Mouse (Mus musculus) lung, postnatal 0 days (tissue): ENCODE measurements around the gene Csrp1. TPM values are rescaled to one million over a fixed set of nuclear protein-coding genes. Genes with fewer than 3 reads are reported as not detected.

Experiments
- ATAC-seq: fragments of 200-750 bp; cut with Nextera tagmentation; 2 replicates; pipeline ENCODE4 v1.8.0; 2017; ENCODE audit warnings: moderate library complexity
- DNase-seq: peaks from one replicate; pipeline ENCODE4 v3.0.0-alpha.2; 2016; ENCODE audit warnings: low spot score
- H3K27ac ChIP-seq: fragments of 300-500 bp; sonication (generic); 2 replicates; pipeline ENCODE4 v1.5.1; 2014; ENCODE audit warnings: antibody characterized with exemption, mild to moderate bottlenecking, low read length, mixed read lengths
- H3K27me3 ChIP-seq: fragments of 300-500 bp; sonication (generic); replicated peaks from 2 replicates; pipeline ENCODE4 v1.6.1; 2014; ENCODE audit warnings: low read length, mixed read lengths; ENCODE audit not compliant: insufficient read depth
- H3K36me3 ChIP-seq: fragments of 300-500 bp; sonication (generic); 2 replicates; pipeline ENCODE4 v1.6.1; 2014; ENCODE audit warnings: low read length, mixed read lengths; ENCODE audit not compliant: insufficient read depth
- H3K4me1 ChIP-seq: fragments of 300-500 bp; sonication (generic); 2 replicates; pipeline ENCODE4 v1.6.1; 2014; ENCODE audit warnings: antibody characterized with exemption, low read depth, low read length, mixed read lengths; ENCODE audit not compliant: insufficient read depth
- H3K4me2 ChIP-seq: fragments of 300-500 bp; sonication (generic); replicated peaks from 2 replicates; pipeline ENCODE4 v1.6.1; 2014; ENCODE audit warnings: low read depth, mild to moderate bottlenecking, low read length, moderate library complexity, mixed read lengths
- H3K4me3 ChIP-seq: fragments of 300-500 bp; sonication (generic); 2 replicates; pipeline ENCODE4 v1.5.1; 2014; ENCODE audit warnings: low read depth, low read length
- H3K9ac ChIP-seq: fragments of 300-500 bp; sonication (generic); replicated peaks from 2 replicates; pipeline ENCODE4 v1.6.1; 2014; ENCODE audit warnings: low read depth, mild to moderate bottlenecking
- H3K9me3 ChIP-seq: fragments of 300-500 bp; sonication (generic); 2 replicates; pipeline ENCODE4 v1.6.1; 2016; ENCODE audit warnings: low read length, mixed read lengths
- CTCF ChIP-seq: IDR thresholded peaks from 2 replicates; pipeline ENCODE4 v1.5.1; 2016; ENCODE audit warnings: antibody characterized with exemption, mild to moderate bottlenecking
- EP300 ChIP-seq: IDR thresholded peaks from 2 replicates; pipeline ENCODE4 v1.6.1; 2016; ENCODE audit warnings: antibody characterized with exemption, mild to moderate bottlenecking, control low read depth
- WGBS: fragments of 180-500 bp; shearing (Covaris S2); extraction: QIAGEN DNeasy Blood & Tissue Kit; methylation state at CpG from one replicate; pipeline ENCODE4 v1.1.7; 2014; 5-methylcytosine and 5-hydroxymethylcytosine counted together
- polyA plus RNA-seq: library from polyadenylated mRNA; unstranded; fragments of >200 nt; fragmentation: Nextera tagmentation; extraction: Ambion mirVana; gene quantifications from 2 replicates; pipeline ENCODE4 v1.2.1, GENCODE M21; 2015

Csrp1 gene
- polyA plus RNA-seq, 1 experiment from 2014 or later: 545 TPM

GRCm38 (mm10) chr1:135778780-135779535, 59.1 kb downstream of the Csrp1 start, which contains the start of gene Tnni1:
TSS of gene Tnni1 (plus strand) at chr1:135779434.
- Histone ChIP-seq H3K4me1 (peaks cover 5% of the 10 kb centered on the region; the same call in 1 of the 2 replicates), H3K9ac (no peak within 1 kb of the TSS), H3K36me3 (no peaks in the 10 kb centered on the region), H3K9me3 (no peaks in the 10 kb centered on the region), H3K27me3 (no peaks in the 10 kb centered on the region), H3K4me3 (no peak within 1 kb of the TSS), H3K4me2 (no peak within 1 kb of the TSS), H3K27ac (no peak within 1 kb of the TSS)
- 0 out of 2 replicates have a peak, but pooled peaks have one; percentile 24 for TF ChIP-seq EP300
- no peak for TF ChIP-seq CTCF
- peak; percentile 46 for ATAC-seq
- WGBS: 12% methylated on average over 21 of the region's 22 CpGs
- DNase-seq: peak; percentile 57

GRCm38 (mm10) chr1:135780649-135781048, 60.8 kb downstream of the Csrp1 start:
- 44% methylated on average over 4 of the region's 4 CpGs for WGBS
- no peak overlapping the region for H3K9ac ChIP-seq
- H3K4me2 ChIP-seq: no peak overlapping the region
- H3K9me3 ChIP-seq: no peaks in the 10 kb centered on the region
- no peaks in the 10 kb centered on the region for H3K36me3 ChIP-seq
- TF ChIP-seq EP300: no peak
- TF ChIP-seq CTCF: no peak
- no peaks in the 10 kb centered on the region for H3K27me3 ChIP-seq
- peaks cover 5% of the 10 kb centered on the region; the same call in 1 of the 2 replicates for H3K4me1 ChIP-seq
- H3K4me3 ChIP-seq: no peak overlapping the region
- ATAC-seq (no peak), DNase-seq (no peak)
- H3K27ac ChIP-seq: no peak overlapping the region

GRCm38 (mm10) chr1:135781220-135781619, 61.4 kb downstream of the Csrp1 start:
- no peak overlapping the region for H3K4me2 ChIP-seq
- peak; percentile 55 for ATAC-seq
- no peak overlapping the region for H3K27ac ChIP-seq

GRCm38 (mm10) chr1:135782816-135783215, 63.0 kb downstream of the Csrp1 start:
- Histone ChIP-seq H3K27me3 (no peaks in the 10 kb centered on the region), H3K27ac (peak overlapping the region; percentile 8), H3K9ac (no peak overlapping the region), H3K36me3 (no peaks in the 10 kb centered on the region), H3K4me3 (no peak overlapping the region), H3K4me1 (peaks cover 5% of the 10 kb centered on the region; the same call in 1 of the 2 replicates), H3K9me3 (no peaks in the 10 kb centered on the region), H3K4me2 (no peak overlapping the region)
- 49% methylated on average over 10 of the region's 10 CpGs for WGBS
- peak; percentile 61 for TF ChIP-seq EP300
- TF ChIP-seq CTCF: 0 out of 2 replicates have a peak, but pooled peaks have one; percentile 4
- ATAC-seq: peak; percentile 80
- peak; percentile 64 for DNase-seq

More at GRCm38 (mm10) chr1:135781220-135781619, 61.4 kb downstream of the Csrp1 start:
- Histone ChIP-seq H3K27me3 (no peaks in the 10 kb centered on the region), H3K9me3 (no peaks in the 10 kb centered on the region), H3K9ac (no peak overlapping the region), H3K36me3 (no peaks in the 10 kb centered on the region), H3K4me3 (no peak overlapping the region), H3K4me1 (peaks cover 5% of the 10 kb centered on the region; the same call in 1 of the 2 replicates)
- 9% methylated on average over 13 of the region's 13 CpGs for WGBS
- peak; percentile 88 for DNase-seq
- TF ChIP-seq CTCF (peak; percentile 97), EP300 (peak; percentile 55; the same call in 1 of the 2 replicates)

- peak; percentile 48 for ATAC-seq
Observed at GRCm38 (mm10) chr1:135787799-135788198, 67.9 kb downstream of the Csrp1 start.

GRCm38 (mm10) chr1:135788708-135789107, 68.8 kb downstream of the Csrp1 start:
- TF ChIP-seq EP300 (no peak), CTCF (peak; percentile 64)
- DNase-seq: peak; percentile 77
- Histone ChIP-seq H3K9me3 (no peaks in the 10 kb centered on the region), H3K27me3 (no peaks in the 10 kb centered on the region), H3K4me2 (no peak overlapping the region), H3K4me1 (peaks cover 4% of the 10 kb centered on the region), H3K36me3 (no peaks in the 10 kb centered on the region), H3K9ac (no peak overlapping the region), H3K27ac (no peak overlapping the region), H3K4me3 (no peak overlapping the region)
- WGBS: 21% methylated on average over 10 of the region's 10 CpGs
- ATAC-seq: peak; percentile 51

More at GRCm38 (mm10) chr1:135787799-135788198, 67.9 kb downstream of the Csrp1 start:
- no peak for TF ChIP-seq EP300
- TF ChIP-seq CTCF: peak; percentile 86
- Histone ChIP-seq H3K9ac (no peak overlapping the region), H3K4me3 (no peak overlapping the region), H3K9me3 (no peaks in the 10 kb centered on the region), H3K4me1 (no peaks in the 10 kb centered on the region; the same call in 1 of the 2 replicates), H3K36me3 (no peaks in the 10 kb centered on the region), H3K27me3 (no peaks in the 10 kb centered on the region), H3K4me2 (no peak overlapping the region), H3K27ac (no peak overlapping the region)
- WGBS: 48% methylated on average over 3 of the region's 3 CpGs
- peak; percentile 88 for DNase-seq
